Mouse (Mus musculus): ENCODE results near the gene Fgfr2. TPM values are rescaled to one million over a fixed set of nuclear protein-coding genes. Genes with fewer than 3 reads are reported as not detected.

Fgfr2 gene
- polyA plus RNA-seq, 1 experiment from 2014 or later: 92.0 TPM

DNA sequence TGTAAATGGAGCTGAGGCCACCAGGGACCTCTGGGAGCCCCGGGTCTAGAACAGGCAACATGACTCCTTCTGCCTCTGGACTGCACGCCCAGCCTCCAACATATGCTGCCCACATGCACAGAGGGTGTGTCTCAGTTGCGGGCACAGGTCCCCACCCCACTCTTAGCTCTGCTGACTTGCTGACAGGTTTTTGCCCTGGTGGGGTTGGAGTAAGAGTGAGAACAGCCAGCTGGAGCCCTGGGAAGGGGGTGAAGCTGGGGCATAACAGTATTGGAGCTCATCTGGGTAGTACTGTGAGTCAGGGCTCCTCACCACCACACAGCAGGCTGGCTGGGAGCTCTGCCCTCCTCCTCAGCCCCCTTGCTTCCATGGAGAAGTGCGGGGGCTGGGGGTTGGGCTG lies 423.0 kb downstream of the Fgfr2 start:
- H3K4me2 ChIP-seq: no peak overlapping the region
- no peaks in the 10 kb centered on the region for H3K36me3 ChIP-seq (ENCODE audit: control insufficient read depth, insufficient read depth, low read length)
- H3K27ac ChIP-seq (ENCODE audit: low read depth, low read length): no peak overlapping the region
- 87% methylated on average over 4 of the region's 4 CpGs for WGBS
- no peak for ATAC-seq (ENCODE audit: low FRiP score)
- no peaks in the 10 kb centered on the region for H3K4me1 ChIP-seq (ENCODE audit: control insufficient read depth, insufficient read depth, low read length)
- H3K9ac ChIP-seq (ENCODE audit: low read length): no peak overlapping the region
- no peak for DNase-seq (ENCODE audit: low spot score, missing footprints)
- no peaks in the 10 kb centered on the region for H3K27me3 ChIP-seq (ENCODE audit: control insufficient read depth, insufficient read depth, low read length)
- H3K9me3 ChIP-seq (ENCODE audit: control insufficient read depth, low read length): no peaks in the 10 kb centered on the region
- H3K4me3 ChIP-seq (ENCODE audit: low read depth, low read length): no peak overlapping the region

DNA sequence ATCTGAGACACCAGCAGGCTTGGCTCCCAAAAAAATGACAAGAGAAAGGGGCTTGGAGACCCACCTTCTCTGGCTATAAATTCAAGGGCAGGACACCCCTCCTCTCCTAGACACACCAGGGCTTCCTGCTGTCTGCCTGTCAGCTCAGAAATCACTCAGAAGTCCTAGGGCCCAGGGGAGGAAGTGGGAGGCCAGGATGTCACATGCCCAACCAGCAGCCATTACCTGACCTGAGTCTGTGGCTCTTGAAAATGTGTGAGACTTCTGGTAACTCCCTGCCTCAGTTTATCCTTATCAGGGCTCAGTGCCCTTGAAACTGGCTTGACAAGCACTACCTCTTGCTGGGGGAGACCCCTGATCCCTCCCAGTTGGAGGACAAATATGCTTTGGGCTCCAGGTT lies 423.5 kb downstream of the Fgfr2 start:
- Histone ChIP-seq H3K9me3 (ENCODE audit: control insufficient read depth, low read length) (no peaks in the 10 kb centered on the region), H3K36me3 (ENCODE audit: control insufficient read depth, insufficient read depth, low read length) (no peaks in the 10 kb centered on the region), H3K4me3 (ENCODE audit: low read depth, low read length) (no peak overlapping the region), H3K27me3 (ENCODE audit: control insufficient read depth, insufficient read depth, low read length) (no peaks in the 10 kb centered on the region), H3K4me1 (ENCODE audit: control insufficient read depth, insufficient read depth, low read length) (no peaks in the 10 kb centered on the region), H3K9ac (ENCODE audit: low read length) (no peak overlapping the region), H3K27ac (ENCODE audit: low read depth, low read length) (no peak overlapping the region), H3K4me2 (no peak overlapping the region)
- no peak for ATAC-seq (ENCODE audit: low FRiP score)
- DNase-seq (ENCODE audit: low spot score, missing footprints): no peak

DNA sequence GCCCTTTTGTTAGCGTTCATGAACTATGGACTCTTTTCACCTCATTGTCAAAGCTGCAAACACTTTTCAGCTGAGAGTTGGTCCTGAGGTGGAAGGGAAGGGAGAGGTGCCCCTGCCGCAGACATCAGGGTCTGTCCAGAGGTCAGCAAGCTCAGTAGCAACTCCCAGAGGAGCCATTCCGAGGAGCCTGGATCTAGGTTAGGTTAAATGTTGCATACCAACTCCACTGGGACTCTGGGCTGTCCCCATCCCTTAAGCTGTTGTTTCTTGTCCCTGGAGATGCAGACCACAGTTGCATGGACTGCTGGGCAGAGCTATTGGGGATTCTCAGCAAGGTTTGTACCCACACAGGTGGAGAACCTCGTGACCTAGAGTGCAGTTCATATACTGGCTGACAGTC lies 424.0 kb downstream of the Fgfr2 start:
- Histone ChIP-seq H3K9me3 (ENCODE audit: control insufficient read depth, low read length) (no peaks in the 10 kb centered on the region), H3K36me3 (ENCODE audit: control insufficient read depth, insufficient read depth, low read length) (no peaks in the 10 kb centered on the region), H3K9ac (ENCODE audit: low read length) (no peak overlapping the region), H3K27ac (ENCODE audit: low read depth, low read length) (no peak overlapping the region), H3K27me3 (ENCODE audit: control insufficient read depth, insufficient read depth, low read length) (no peaks in the 10 kb centered on the region), H3K4me2 (no peak overlapping the region), H3K4me3 (ENCODE audit: low read depth, low read length) (no peak overlapping the region), H3K4me1 (ENCODE audit: control insufficient read depth, insufficient read depth, low read length) (no peaks in the 10 kb centered on the region)
- no peak for ATAC-seq (ENCODE audit: low FRiP score)
- 83% methylated on average over 4 of the region's 4 CpGs for WGBS
- DNase-seq (ENCODE audit: low spot score, missing footprints): no peak

DNA sequence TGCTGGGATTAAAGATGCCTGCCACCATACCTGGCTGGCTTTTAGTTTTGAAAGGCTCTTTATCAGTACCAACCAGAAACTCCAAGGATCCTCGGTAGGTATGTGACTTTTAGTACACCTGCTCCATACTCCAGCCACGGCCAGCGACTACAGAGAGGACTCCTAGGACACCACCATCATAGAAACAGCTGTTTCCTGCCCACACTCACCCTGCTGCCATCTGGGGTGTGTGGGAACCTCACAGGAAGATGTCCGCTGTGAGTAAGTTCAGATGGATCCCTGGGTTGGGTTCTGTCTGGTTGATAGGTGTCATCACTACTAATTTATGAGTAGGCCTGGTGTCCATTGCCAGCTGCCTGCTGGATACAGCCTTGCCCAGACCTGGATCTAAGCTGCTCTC lies 424.4 kb downstream of the Fgfr2 start:
- no peak overlapping the region for H3K4me2 ChIP-seq
- no peaks in the 10 kb centered on the region for H3K27me3 ChIP-seq (ENCODE audit: control insufficient read depth, insufficient read depth, low read length)
- DNase-seq (ENCODE audit: low spot score, missing footprints): no peak
- no peak overlapping the region for H3K4me3 ChIP-seq (ENCODE audit: low read depth, low read length)
- no peak overlapping the region for H3K27ac ChIP-seq (ENCODE audit: low read depth, low read length)
- no peak overlapping the region for H3K9ac ChIP-seq (ENCODE audit: low read length)
- H3K4me1 ChIP-seq (ENCODE audit: control insufficient read depth, insufficient read depth, low read length): no peaks in the 10 kb centered on the region
- H3K36me3 ChIP-seq (ENCODE audit: control insufficient read depth, insufficient read depth, low read length): no peaks in the 10 kb centered on the region
- H3K9me3 ChIP-seq (ENCODE audit: control insufficient read depth, low read length): no peaks in the 10 kb centered on the region
- 85% methylated on average over 4 of the region's 4 CpGs for WGBS
- no peak for ATAC-seq (ENCODE audit: low FRiP score)

DNA sequence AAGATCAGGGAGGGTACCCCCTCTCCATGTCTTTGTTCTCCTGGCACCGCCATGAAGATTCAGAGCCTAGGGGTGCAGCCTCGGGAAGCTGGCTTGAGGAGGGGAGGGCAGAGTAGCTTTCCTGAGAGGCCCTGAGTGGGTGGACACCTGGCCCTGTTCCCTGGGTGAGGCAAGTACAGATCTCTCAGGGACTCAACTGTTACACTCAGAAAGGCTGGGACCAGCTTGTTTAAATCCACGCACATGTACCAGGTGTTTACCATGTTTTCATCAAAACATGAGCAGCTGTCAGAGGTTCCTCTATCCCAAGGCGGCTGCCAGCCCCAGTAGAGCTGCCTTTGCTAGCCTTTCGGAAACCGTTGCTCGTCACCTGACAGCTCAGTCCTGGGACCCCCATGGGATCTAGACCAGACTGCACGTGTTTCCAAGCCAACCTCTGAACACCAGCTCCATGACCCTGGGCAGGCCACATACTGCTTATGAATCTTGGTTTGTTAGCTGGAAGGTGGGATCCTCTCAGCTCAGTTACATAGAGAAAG lies 425.8 kb downstream of the Fgfr2 start:
- no peak overlapping the region for H3K4me3 ChIP-seq (ENCODE audit: low read depth, low read length)
- no peak overlapping the region for H3K27ac ChIP-seq (ENCODE audit: low read depth, low read length)
- no peak for DNase-seq (ENCODE audit: low spot score, missing footprints)
- no peak overlapping the region for H3K9ac ChIP-seq (ENCODE audit: low read length)
- ATAC-seq (ENCODE audit: low FRiP score): no peak
- H3K9me3 ChIP-seq (ENCODE audit: control insufficient read depth, low read length): no peaks in the 10 kb centered on the region
- no peaks in the 10 kb centered on the region for H3K36me3 ChIP-seq (ENCODE audit: control insufficient read depth, insufficient read depth, low read length)
- H3K4me1 ChIP-seq (ENCODE audit: control insufficient read depth, insufficient read depth, low read length): no peaks in the 10 kb centered on the region
- no peaks in the 10 kb centered on the region for H3K27me3 ChIP-seq (ENCODE audit: control insufficient read depth, insufficient read depth, low read length)
- 80% methylated on average over 8 of the region's 8 CpGs for WGBS
- no peak overlapping the region for H3K4me2 ChIP-seq

DNA sequence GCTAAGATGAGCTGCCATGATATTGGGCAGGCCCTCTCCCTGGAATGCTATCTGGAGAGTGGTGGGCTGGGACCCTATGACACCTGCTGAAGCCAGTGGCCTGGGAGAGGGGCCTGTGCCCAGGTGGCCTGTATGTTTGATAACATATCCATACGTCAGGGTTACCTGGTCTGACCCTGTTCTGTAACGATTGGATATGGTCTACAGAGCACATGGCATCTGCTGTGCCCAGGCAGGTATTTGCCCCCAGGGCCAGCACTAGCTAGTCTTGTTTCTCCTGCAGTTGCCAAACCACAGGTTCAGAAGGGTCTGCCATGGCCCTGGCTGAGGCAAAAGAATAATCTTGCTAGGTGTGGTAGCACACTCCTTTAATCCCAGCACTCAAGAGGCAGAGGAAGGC lies 429.6 kb downstream of the Fgfr2 start:
- Histone ChIP-seq H3K9me3 (ENCODE audit: control insufficient read depth, low read length) (no peaks in the 10 kb centered on the region), H3K4me3 (ENCODE audit: low read depth, low read length) (no peak overlapping the region), H3K4me2 (no peak overlapping the region), H3K27ac (ENCODE audit: low read depth, low read length) (no peak overlapping the region), H3K4me1 (ENCODE audit: control insufficient read depth, insufficient read depth, low read length) (no peaks in the 10 kb centered on the region), H3K9ac (ENCODE audit: low read length) (no peak overlapping the region), H3K36me3 (ENCODE audit: control insufficient read depth, insufficient read depth, low read length) (no peaks in the 10 kb centered on the region), H3K27me3 (ENCODE audit: control insufficient read depth, insufficient read depth, low read length) (no peaks in the 10 kb centered on the region)
- ATAC-seq (ENCODE audit: low FRiP score) (no peak), DNase-seq (ENCODE audit: low spot score, missing footprints) (no peak)
- WGBS: 86% methylated on average over 2 of the region's 2 CpGs

DNA sequence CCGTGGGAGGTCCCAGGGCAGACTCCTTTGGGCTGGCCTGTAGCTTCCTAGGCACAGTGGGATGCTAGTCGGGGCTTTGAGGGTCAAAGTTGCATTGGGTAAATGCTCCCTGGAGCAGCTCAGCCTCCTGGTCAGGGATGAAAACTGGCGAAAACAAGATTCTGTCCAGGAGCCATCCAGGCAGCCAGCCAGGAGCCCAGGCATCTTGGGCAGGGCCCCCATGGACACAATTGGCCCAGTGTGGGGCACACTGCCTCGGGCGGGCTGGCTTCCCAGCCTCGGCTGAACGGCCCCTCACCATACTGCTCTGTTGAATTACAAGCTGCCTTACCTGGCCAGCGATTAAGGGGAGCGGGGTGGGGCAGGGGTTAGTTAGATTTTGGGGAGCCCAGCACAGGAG lies 430.4 kb downstream of the Fgfr2 start:
- H3K36me3 ChIP-seq (ENCODE audit: control insufficient read depth, insufficient read depth, low read length): no peaks in the 10 kb centered on the region
- no peaks in the 10 kb centered on the region for H3K4me1 ChIP-seq (ENCODE audit: control insufficient read depth, insufficient read depth, low read length)
- no peak overlapping the region for H3K27ac ChIP-seq (ENCODE audit: low read depth, low read length)
- no peak overlapping the region for H3K4me2 ChIP-seq
- 80% methylated on average over 9 of the region's 9 CpGs for WGBS
- H3K9me3 ChIP-seq (ENCODE audit: control insufficient read depth, low read length): no peaks in the 10 kb centered on the region
- no peak overlapping the region for H3K4me3 ChIP-seq (ENCODE audit: low read depth, low read length)
- H3K27me3 ChIP-seq (ENCODE audit: control insufficient read depth, insufficient read depth, low read length): no peaks in the 10 kb centered on the region
- no peak overlapping the region for H3K9ac ChIP-seq (ENCODE audit: low read length)
- DNase-seq (ENCODE audit: low spot score, missing footprints) (no peak), ATAC-seq (ENCODE audit: low FRiP score) (no peak)

DNA sequence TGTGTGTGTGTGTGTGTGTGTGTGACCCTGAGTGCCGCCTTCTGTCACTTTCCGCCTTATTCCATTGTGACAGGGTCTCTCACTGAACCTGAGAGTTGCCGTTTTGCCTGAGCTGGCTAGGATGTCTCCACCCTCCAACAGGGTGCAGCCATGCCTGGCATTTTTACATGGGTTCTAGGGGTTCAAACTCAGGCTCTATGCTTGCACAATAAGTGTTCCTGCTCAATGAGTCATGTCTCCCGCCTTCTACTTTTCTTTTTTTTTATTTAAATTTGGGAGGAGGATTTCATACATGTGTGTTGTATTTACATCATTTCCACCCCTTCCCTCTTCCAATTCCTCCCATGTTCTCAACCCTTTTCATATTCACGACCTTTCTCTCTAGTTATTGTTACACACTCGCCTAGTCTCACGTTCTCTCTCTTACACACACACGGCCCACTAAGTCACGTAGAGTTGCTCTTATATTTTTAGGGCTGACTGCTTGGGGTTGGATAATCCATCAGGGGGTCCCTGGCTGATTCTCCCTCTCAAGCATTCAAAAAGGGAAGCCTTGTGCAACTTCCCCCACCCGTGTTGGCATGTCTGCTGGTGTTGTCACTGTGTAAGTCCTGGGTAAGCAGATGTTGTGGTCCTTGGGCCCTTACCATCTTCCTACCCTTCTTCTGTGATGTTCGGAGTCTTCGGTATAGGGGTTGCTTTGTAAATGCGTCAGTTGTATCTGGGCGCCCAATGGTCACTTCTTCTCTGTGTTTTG lies 432.3 kb downstream of the Fgfr2 start:
- 90% methylated on average over 14 of the region's 14 CpGs for WGBS

DNA sequence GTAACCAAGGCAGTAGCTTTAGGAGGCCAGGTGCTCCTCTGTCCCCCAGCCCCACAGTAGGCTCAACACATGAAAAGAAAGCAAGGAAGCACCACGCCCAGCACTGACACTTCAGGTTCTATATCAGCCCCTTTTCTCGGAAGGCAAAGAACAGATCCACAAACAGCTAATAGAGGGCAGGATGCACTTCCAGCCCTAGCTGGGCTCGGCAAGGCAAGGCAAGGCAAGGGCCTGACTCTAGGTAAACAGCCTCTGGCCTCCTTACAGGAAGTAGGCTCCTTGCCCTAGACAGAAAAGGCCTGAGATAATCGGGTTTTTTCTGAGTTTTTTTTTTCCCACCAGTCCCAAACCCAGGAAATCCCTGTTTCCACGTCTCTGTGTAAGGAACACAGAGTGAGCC lies 433.4 kb downstream of the Fgfr2 start:
- Histone ChIP-seq H3K4me3 (ENCODE audit: low read depth, low read length) (no peak overlapping the region), H3K9me3 (ENCODE audit: control insufficient read depth, low read length) (no peaks in the 10 kb centered on the region), H3K4me1 (ENCODE audit: control insufficient read depth, insufficient read depth, low read length) (no peaks in the 10 kb centered on the region), H3K9ac (ENCODE audit: low read length) (no peak overlapping the region), H3K27ac (ENCODE audit: low read depth, low read length) (no peak overlapping the region), H3K27me3 (ENCODE audit: control insufficient read depth, insufficient read depth, low read length) (no peaks in the 10 kb centered on the region), H3K4me2 (no peak overlapping the region), H3K36me3 (ENCODE audit: control insufficient read depth, insufficient read depth, low read length) (no peaks in the 10 kb centered on the region)
- 77% methylated on average over 5 of the region's 5 CpGs for WGBS
- peak; percentile 73 for DNase-seq (ENCODE audit: low spot score, missing footprints)
- ATAC-seq (ENCODE audit: low FRiP score): no peak

More for the DNA sequence above, 432.3 kb downstream of the Fgfr2 start:
- Histone ChIP-seq H3K4me3 (ENCODE audit: low read depth, low read length) (no peak overlapping the region), H3K9me3 (ENCODE audit: control insufficient read depth, low read length) (no peaks in the 10 kb centered on the region), H3K27me3 (ENCODE audit: control insufficient read depth, insufficient read depth, low read length) (no peaks in the 10 kb centered on the region), H3K27ac (ENCODE audit: low read depth, low read length) (no peak overlapping the region), H3K36me3 (ENCODE audit: control insufficient read depth, insufficient read depth, low read length) (no peaks in the 10 kb centered on the region), H3K9ac (ENCODE audit: low read length) (no peak overlapping the region), H3K4me1 (ENCODE audit: control insufficient read depth, insufficient read depth, low read length) (no peaks in the 10 kb centered on the region), H3K4me2 (no peak overlapping the region)
- no peak for DNase-seq (ENCODE audit: low spot score, missing footprints)
- ATAC-seq (ENCODE audit: low FRiP score): no peak
